Mouse (Mus musculus) kidney, adult 11 months (tissue): ENCODE results near the gene Rpl38.

ENCODE experiments used
- DNase-seq: peaks from one replicate; pipeline ENCODE4 v3.0.0; 2022

Gene Rpl38

DNA sequence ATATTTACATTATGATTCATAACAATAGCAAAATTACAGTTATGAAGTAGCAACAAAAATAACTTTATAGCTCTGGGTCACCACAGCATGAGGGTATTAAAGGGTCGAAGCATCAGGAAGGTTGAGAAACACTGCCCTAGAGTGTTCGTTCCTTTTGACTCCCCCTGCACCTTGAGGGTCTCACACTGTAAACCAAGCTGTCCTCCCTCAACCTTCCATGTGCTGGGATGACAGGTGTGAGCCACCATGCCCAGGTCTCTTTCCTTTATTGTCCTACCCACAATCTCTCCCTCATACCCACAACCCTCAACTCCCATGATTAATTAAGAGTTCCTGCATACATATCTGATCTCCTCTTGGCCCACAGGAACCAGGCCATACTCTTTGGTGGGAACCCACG lies 43.1 kb downstream of the Rpl38 start:
- DNase-seq, result no peak

DNA sequence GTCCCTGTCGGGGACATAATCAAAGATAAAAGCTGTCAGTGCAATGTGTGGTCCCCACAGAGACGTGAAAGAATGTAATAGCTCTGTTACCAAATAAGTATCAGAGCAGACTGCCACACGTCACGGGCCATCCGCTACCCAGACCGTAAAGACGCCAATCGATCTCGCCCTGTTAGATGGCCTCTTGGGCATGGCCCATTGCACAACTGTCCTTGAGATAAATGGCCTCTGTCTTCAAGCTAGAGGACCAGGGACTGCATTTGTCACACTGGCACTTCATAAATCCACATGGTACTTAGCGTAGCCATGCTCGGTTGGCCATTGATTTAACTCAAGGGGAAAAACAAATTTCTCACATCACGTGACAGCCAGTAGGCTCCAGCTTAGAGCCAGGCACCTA lies 43.5 kb downstream of the Rpl38 start:
- no peak for DNase-seq

DNA sequence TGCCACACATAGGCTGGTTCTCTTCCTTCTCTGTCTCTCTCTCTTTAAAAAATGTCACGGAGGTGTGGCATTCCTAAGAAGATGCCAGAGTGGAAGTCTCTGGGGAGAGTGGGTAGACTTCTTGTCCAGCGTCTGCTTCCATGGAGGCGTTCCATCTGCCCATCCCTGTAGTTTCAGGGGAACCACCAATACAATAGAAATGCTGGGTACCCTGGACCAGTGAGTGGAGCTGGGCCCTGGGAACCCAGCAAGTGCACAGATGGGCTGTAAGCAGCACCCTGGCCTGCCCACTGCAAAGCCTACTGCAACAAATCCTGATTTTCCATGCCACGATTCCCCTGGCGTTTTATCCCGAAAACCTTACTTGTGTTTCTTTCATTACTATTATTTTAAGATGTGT lies 46.2 kb downstream of the Rpl38 start:
- DNase-seq, result no peak

DNA sequence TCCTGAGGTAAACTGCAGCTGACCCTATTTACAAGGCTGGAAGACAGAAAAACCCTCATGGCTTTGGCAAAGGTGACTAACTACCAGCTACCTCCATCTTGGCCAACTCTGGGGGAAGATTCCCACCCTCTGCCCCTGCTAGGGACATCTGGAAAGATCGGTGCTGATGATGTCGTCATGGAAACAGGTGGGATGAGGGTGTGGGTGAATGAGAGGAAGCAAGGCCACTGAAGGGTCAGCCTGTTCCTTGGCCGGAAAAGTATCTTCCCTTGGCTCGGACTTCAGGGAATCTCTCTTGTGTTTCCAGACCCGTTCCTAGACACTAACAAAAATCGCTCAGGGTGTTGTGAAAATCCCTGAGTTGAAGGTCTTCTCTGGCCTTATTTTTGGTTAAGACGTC lies 47.2 kb downstream of the Rpl38 start:
- DNase-seq, result no peak

DNA sequence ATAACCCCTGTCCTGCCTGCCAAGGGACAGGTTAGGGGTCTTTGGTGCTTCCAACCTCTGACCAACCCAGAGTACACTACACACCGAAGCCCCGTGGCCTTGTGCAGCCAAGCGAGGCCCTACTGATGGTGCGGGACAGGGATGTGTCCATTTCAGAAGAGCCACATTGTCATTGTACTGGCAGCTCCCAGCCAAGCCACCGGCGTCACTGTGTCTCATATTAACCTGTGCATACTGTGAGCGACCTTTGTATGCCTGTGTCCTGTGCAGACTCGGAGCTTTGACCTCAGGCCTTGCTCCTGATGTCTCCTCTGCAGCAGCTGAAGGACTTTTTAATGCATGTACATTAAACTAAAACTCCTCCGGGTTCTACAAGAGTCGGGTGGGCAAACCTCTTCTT lies 52.2 kb downstream of the Rpl38 start:
- no peak for DNase-seq
